Mouse (Mus musculus): ENCODE results near the gene Ect2l.
A peak's percentile ranks its signal among the peaks of the same experiment; 100 is the strongest.

Gene Ect2l

DNA sequence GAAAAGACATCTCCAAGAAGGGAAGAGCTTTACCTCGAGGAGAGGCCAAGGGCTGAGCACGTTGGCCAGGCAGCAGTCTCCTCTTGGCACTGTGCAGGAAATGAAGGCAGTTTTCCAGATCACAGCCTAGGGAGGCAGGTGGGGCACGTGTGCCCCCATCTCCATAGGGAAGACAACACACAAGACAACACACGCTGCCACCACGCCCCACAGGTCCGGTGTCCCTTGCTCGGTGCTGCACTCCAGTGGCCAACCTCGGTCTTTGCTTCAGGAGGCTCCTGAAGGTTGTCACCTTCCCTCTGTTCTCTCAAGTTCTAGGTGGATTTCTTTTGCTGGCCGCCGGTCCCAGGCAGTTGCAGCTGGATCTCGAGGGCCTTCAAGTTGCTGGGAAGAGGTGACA, at the start of gene Ect2l:
TSS of gene Ect2l (minus strand) at position 165 of the 400 bp plus-strand sequence.
- peak; percentile 92 for DNase-seq (ENCODE audit: low read depth, low spot score)

GRCm38 (mm10) chr10:18251345-18251744, 40.7 kb upstream of the Ect2l start:
- DNase-seq (ENCODE audit: low read depth, low spot score), result peak; percentile 66

DNA sequence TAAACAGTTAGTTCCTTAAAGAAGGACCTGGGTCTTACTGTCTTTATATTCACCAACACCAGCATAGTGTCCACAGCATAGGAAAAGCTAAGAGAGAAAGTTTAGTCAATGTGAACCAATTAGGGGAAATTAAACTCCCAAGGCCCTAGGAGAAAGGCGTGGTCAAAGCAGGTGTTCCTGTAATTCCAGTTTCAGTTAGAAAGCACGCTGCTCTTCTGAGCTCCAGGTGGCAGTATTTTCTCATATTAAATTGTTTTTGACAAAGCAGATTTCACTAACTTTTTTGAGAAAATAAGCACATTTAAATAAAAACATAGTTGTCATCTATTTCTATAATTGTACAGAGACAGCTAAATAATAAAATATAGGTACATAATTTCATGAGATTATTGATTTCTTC, 32.9 kb upstream of the Ect2l start:
- DNase-seq (ENCODE audit: low read depth, low spot score), result no peak

GRCm38 (mm10) chr10:18237191-18237590, 26.5 kb upstream of the Ect2l start:
- no peak for DNase-seq (ENCODE audit: low read depth, low spot score)

- DNase-seq (ENCODE audit: low read depth, low spot score), result no peak
Measured at GRCm38 (mm10) chr10:18236328-18236927, 25.7 kb upstream of the Ect2l start.

DNA sequence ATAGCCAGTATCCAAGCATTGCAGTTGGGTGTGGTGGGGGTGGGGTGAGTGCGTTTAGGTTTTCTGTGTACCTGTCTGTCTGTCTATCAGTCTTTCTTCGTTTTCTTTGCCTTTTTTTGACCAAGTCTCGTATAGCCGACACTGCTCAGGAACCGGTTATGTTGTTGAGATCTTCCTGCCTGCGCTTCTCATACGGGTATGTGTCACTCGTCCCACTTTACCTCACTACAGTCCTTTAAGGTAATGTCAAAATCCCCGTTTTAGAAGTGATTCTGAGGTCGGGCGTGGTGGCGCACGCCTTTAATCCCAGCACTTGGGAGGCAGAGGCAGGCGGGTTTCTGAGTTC, 24.7 kb upstream of the Ect2l start:
- DNase-seq (ENCODE audit: low read depth, low spot score), result no peak

- DNase-seq (ENCODE audit: low read depth, low spot score), result peak; percentile 97
Measured at GRCm38 (mm10) chr10:18234560-18235401, 24.1 kb upstream of the Ect2l start, which contains the start of gene Ccdc28a. TSS of gene Ccdc28a (minus strand) at chr10:18234998.

DNA sequence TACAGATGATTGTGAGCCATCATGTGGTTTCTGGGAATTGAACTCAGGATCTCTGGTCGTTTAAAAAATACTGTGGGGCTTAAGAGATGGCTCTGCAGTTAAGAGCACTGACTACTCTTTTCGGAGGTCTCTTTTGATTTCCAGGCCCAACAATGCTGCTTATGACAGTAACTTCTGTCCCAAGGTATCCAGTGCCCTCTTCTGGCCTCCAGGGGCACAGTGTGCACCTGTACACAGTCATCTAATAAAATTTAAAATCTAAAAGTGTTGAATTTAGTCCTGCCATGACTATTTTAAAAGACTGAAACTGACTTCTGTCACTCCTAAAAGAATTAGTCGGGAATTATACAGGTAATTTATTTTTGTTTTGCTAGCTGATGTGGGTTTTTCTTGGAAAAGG, 23.2 kb upstream of the Ect2l start:
- no peak for DNase-seq (ENCODE audit: low read depth, low spot score)

DNA sequence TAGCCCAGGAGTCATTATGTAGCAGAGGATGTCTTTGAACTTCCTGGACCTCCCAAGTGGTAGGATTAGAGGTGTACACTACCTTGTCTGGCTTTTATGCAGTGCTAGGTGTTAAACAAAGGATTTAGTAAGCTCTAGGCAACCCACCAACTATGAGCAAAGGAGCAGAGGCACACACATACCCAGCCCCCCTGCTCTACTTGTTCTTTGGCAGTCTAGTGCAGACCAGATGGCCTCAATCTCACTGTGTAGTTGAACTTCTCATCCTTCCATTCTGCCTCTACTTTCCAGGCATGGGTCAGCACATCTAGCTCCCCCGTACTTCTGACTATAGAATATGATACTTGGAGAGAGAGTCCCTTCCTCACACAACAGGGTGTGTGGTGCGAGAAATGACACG, 13.7 kb upstream of the Ect2l start:
- no peak for DNase-seq (ENCODE audit: low read depth, low spot score)

DNA sequence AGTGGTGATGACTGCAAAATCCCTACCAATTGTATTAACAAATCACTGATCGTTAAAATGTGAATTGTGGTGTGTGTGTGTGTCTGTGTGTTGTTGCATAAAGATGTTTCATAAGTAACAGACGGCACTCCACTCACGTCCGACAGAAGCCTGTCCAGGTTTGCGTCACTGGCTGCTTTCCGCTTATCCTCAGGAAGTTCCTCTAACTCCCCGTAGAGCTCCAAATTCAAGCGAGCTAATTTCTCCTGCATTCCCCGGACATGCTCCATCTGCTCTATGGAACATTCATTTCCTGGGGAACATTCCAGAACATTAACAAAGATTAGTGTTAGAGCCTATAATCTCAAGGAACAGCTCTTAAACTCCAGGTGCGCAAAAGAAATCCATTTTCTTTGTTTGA, 8.7 kb upstream of the Ect2l start:
- no peak for DNase-seq (ENCODE audit: low read depth, low spot score)

DNA sequence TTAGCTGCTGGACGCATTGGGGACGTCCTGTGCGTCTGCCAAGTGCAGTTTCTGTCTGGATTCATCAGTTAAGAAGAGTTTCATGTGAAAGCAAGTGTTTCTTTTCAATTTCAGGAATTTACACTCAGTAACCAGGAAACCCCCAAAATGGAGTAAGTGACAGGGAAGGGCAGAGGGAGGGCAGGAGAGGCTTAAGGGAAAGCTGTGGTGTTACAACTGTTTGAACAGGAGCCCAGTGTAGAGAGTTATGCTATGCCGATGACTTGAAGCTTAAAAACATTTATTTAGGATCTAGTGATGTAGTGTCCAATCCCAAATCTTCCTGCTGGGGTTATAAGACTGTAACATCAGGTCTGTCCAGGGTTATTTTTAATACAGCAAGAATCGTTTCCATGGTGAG, 3.4 kb upstream of the Ect2l start:
- no peak for DNase-seq (ENCODE audit: low read depth, low spot score)

DNA sequence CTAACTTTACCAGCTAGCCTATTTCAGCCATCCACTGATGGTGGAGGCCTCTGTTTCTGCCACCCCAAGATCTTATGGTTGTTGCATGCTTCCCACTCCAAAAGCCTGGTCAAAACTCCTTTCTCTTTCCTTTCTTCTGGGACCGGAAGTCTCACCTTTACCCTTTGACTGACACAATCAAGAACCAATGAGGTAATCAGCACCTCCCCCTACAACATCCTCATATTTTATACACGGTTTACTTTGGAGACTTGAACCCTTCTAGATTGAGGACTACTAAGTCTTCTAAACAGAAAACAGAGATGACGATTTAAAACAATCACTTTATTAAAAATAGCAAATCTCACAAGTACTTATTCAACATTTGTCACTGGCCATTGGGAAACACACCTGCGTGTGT, 2.7 kb upstream of the Ect2l start:
- peak; percentile 77 for DNase-seq (ENCODE audit: low read depth, low spot score)

GRCm38 (mm10) chr10:18210119-18210518, 571 bp downstream of the Ect2l start:
- DNase-seq (ENCODE audit: low read depth, low spot score), result no peak

GRCm38 (mm10) chr10:18204067-18204466, 6.6 kb downstream of the Ect2l start:
- peak; percentile 86 for DNase-seq (ENCODE audit: low read depth, low spot score)

GRCm38 (mm10) chr10:18202401-18202800, 8.3 kb downstream of the Ect2l start:
- DNase-seq (ENCODE audit: low read depth, low spot score), result no peak

DNA sequence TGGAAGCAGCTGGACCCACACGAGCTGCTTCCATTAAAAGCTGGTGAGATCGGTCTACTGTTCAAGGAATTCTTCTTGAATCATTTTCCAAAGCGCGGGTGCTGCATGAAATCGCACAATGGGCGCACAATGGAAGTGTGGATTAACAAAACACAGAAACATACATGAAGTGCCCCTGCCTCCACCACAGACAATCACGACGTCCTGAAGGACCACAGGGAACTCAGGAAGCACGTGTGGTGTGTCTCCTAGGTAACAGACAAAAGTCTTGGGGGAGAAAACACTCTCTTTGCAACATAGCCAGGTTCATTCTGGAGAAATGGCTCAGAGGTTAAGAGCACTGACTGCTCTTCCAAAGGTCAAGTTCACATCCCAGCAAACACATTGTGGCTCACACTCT, 10.0 kb downstream of the Ect2l start:
- DNase-seq (ENCODE audit: low read depth, low spot score), result no peak

DNA sequence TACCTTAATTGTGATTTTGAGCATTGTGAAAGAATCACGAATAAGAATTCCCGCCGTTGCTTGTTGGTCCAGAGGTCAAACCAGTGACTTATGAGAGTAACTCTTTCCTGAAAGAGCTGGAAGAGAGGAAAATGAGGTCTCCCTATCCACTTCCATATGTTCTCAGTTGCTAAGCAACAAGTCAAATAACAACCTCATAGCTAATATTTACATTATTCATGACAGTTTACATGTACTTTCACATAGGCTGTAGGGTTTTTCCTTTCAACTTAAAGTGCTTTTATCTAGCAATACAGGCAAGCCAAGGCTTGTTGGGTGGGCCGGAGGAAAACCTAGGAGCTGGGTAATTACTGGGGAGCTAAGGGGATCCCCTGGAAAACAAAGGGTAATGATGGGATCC, 10.8 kb downstream of the Ect2l start:
- DNase-seq (ENCODE audit: low read depth, low spot score), result no peak

DNA sequence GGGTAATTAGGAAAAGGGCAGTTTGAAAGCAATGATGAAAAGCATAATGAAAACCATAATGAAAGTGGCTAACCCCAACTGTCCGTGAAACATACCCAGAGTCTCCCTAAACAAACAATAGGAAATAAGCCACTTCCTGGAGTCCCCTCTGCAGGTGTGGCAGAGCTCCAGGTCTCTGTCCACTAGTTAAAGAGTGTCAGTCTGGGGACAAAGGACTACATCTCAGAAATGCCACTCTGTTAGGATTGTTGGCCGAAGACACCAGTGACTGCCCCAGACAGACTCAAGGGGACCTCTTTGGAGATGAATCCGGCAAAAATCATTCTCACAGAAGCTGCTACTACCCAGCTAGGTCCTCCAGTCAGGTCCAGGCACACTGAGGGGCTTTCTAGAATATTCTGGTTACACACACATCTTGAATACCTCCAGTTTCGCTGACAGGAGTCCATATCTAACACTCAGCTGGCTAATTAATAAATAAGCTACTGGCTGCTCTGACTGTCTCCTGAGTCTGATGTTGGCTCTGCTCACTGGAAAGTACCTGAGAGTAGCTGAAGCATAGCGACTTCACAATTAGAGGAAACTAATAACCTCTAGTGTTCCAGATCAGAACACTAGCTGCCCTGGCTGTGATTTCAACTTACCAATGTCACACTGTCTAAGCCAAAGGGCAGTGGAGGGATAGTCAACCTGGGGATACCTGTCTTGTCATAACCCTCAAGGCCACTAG, 12.2 kb downstream of the Ect2l start:
- no peak for DNase-seq (ENCODE audit: low read depth, low spot score)

DNA sequence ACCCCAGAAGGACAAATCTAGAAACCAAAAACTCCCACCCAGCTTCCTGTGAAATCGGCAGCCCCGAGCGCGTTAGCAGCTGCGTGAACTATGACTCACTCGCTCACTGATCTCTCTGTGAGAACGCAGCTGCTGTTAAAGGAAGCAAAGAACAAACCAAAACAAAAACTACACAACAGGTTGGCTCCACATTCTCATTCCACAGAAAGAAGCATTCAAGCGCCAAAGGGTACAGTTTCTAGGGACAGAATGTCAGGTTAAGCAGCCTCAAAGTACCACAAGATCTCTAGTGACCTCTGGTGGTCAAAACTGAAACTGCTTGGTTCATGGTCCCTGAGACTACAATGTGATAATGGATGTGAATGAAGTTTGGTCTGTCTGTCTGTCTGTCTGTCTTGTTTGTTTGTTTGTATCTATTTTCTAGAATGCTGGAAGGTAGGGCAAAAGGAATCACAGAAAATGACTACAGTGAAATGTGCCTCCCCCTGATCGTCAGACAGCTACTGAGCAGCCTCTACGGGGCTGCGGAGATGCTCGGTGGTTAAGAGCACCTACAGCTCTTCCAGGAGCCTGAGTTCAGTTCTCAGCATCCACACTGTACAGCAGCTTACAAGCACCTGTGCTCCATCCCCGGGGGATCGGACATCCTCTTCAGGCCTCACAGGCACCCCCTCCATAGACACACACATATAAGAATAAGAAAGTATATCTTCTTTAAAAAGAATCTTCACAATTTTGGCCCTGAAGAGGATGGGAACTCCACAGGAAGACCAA, 13.3 kb downstream of the Ect2l start:
- DNase-seq (ENCODE audit: low read depth, low spot score), result peak; percentile 83

DNA sequence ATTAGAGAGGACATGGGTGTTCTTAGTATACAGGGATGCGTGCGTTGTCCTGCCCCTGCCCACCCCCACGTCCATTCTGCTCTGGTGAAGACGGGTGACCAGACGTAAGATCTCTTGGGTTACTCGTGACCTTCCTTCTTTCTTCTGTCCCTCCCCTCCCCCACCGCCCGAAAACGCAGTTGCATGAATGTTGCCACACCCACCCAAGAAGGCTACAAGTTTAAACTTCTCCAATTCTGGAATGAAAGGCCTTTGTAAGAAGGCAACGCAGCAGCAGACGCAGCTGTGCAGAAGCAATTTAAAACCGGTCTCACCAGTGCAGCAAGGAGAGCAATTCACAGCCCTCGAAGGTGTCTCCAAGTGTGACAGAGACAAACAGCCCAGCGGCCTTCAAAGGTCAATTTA, 16.0 kb downstream of the Ect2l start:
- peak; percentile 70 for DNase-seq (ENCODE audit: low read depth, low spot score)

DNA sequence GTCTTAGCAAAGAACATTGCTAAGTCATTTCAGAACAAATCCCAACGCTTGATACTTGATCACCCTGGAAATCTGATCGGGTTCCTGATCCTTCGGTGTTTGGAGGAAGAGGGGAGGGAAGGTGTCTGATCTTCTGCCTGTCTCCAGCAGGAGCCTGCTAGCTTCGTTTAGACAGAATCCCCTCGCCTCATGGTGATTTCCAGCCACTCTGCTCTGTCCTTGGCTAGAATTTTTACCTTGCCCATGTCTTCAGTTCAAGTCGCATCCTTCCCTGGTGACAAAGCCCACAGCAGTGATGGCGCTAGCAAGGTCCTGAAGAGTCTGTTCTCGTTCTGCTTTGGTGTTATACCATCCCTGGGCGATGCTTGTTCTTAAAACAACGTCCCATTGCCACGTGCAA, 16.5 kb downstream of the Ect2l start:
- DNase-seq (ENCODE audit: low read depth, low spot score), result no peak

DNA sequence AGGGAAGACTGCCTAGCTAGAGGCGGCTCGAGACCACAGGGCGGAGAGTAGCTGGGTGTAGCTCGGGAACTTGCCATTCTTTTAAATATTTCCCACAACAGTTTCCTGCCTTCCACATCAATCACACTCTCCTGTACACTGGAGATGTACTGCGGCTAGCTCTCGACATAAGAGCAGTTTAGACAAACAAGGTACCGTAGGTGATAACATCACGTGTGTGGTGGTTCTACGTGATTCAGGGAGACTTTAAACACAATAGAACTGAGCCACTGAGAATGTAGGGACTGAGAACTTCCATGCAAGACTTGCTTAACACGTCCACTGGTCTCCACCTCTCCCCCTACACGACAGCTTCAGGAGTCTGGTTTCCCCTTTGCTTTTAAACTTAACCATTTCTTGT, 17.5 kb downstream of the Ect2l start:
- DNase-seq (ENCODE audit: low read depth, low spot score), result no peak
